Mouse (Mus musculus) urinary bladder, postnatal 25 days (tissue): ENCODE results near the gene Tacc3.

Source experiments
- DNase-seq: peaks from one replicate; pipeline ENCODE4 v3.0.0; 2022; ENCODE audit warnings: low spot score

Gene Tacc3

DNA sequence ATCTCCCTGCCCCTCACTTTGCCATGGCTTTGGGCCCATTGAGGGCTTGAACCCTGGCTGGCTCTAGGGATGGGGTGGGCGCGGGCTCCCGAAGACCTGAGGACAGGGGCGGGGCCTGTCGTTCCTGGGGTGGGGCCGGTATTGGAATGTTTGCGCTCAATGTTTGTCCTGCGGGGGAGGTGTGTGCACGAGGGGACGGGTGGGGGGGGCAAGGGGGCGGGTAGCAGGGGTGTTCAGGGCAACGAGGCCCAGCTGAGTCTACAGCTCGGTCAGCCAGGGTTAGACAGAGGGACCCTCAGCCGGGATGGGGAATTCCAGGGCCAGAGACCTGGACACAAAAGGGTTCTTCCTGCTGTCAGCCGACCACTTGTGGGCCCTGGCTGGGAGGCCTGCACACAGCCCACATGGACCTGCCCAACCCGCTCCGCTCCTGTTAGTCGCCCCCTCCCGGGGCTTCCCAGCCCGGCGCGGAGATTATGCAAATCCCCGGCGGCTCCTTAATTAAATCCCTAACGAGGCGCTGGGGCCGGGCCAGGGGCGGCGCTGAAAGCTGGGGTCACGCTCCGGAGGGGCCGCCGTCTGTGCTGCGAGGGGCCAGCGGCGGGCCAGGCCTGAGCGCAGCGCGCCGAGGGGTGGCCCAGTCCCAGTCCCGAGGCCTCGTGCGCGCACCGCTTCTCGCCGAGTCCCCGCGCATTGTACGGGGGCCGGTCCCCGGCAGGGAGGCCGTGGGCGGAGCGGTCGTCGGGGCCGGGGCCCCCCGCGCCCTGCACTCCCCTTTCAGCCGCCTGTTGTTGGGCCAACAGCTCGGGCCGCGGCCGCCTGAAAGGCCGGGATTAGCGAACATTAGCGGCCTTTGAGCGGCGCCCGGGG is 37.2 kb downstream of the Tacc3 start:
- peak; percentile 48 for DNase-seq

DNA sequence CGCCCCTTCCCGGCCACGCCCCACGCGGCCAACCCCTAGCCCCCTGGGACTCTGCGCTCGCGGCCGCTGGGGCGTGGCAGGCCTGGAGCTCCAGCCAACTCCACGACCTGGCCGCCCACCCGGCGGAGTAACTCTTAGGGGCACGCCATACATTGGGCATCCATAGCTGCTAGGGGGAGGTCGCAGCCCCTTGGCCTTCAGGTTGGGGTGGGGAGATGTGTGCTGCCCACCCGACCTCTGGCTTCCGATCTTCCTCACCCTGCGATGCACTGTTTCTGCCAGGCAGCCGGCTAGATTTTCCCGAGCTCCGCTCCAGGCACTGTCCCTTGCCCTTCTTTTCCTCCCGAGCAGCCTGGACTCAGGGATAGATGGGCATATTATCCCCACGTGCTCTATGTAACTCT is 37.8 kb downstream of the Tacc3 start:
- DNase-seq = no peak

DNA sequence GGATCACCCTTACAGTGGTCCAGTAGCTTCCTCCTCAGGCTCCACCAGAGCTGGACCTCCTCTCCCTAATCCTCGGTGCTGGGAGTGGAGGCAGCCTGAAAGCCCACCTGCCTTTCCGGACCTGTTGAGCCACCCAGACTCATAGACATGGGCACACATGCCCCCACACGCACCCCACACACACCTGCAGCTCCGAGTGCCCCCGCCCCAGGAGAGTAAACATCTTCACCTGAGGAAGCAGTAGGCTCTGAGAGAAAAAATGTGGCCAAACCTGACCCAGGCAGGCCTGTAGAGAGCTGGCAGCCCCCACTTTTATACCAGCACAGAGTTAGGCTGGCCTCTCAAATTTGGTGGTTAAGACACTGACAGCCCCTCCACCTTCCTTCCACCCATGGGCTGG is 38.5 kb downstream of the Tacc3 start:
- peak; percentile 39 for DNase-seq

DNA sequence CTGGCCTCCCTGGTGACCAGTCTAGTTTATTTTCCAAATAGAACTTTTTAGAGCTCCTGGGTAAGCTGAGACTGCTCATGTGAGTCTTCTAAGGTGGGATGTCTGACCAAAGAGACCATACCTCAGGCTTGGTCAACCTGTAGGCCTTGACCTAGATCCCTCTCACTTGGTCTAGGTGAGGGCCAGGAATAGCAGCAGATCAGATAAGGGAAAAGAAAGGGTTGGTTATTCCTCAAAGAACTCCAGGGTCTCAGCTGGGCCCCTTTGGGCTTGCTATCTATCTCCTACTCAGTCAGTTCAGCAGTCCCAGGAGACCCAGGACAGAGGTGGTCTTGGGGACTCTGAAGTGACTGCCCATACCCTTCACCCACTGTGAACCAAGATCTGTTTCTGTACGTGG is 39.6 kb downstream of the Tacc3 start:
- no peak for DNase-seq

DNA sequence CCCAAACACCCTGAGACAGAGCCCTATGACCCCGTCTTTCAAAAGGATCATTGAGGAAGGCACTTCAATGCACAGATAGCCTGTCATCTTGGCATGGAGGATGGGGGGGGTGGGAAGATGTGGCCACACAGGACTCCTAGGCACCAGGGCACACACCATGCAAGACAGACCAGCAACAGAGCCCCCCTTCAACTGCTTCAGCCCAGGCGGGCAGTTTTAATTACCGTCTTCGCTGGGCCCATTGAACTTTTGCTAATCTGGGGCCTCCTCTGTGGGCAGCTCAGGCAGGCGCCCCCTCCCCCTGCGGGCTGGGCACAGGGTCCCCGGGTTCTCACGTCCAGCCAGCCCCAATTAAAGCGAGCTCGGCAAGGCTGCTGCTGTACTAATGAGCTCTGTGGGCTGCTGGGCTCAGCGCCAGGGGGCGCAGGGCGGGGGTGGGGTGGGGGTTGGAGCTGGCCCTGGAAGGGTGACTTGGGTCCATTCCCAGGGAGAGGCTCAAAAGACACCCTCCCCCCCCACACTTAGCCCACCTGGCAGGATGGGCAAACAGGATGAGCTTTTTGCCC is 40.1 kb downstream of the Tacc3 start:
- DNase-seq = no peak

DNA sequence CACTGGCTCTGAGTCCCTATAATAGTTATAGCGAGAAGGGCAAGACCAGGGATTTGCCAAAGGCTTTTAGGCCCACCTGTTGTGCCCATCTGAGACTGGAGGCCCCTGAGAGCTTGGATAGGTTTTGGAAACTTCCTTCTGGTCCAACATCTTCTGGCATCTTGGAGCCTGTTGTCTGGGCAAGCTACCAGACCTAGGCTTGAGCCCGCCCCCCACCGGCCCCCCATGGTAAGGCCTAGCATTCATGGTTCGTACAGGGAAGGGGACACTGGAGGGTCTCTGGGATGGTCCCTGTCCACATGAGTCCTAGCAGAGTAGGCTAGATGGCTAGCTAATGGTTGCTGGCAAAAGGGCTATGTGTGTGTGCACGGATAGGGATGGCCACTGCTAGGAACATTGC is 40.7 kb downstream of the Tacc3 start:
- no peak for DNase-seq

DNA sequence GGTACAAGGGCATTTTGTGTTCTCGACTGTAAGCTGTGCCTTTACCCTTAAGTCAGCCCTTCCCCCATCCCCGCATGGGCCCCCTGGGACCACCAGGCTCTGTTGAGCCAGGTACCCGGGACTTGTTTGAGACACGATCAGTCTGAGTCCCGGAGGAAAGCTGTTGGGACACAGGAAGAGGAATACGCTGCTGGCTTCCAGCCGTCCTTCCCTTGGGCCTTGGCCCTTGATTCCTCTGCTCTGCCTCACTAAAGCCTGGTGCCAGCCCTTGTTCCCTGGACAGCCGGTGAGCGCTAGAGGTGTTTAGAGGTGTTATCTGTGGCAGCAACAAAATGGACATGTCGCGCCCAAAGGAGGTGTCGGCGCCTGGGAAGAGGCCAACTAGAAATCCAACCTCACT is 42.1 kb downstream of the Tacc3 start:
- DNase-seq = no peak

DNA sequence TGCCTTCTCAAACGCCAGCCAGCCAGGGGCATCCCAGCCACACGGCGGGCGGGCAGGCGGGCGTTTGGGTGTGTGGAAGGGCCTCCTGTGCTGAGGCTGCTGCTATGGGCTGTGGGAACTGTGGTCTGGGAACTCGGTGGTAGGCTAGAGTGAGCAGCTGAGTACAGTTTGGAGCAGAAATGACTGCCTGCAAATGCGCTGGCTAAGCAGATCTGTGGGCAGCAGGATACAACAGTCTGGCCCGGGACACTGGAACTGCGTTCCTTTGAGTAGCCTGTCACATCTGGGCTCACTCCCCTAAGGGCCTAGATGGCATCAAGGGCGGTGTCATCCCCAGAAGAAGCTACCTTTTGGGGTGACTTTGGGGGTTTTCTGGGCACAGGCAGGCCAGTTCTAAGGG is 43.9 kb downstream of the Tacc3 start:
- DNase-seq = no peak

DNA sequence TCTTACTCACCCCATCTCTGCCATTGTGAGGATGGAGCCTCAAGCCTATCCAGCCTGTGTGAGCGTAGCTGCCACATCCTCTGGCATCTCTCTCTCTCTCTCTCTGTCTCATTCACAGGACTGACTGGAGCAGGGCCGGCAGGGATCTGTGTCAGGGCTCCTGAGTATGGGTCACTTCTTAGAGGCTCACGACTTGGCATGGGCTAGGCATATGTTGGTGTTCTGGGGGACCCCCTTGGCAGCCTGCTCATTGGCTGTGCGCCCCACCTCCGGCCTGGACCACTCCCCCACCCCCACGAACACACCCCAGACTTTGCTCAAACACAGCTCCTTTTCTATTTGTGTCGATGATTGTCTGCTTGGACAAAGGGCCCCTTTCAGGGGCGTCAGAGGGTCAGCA is 46.1 kb downstream of the Tacc3 start:
- no peak for DNase-seq

DNA sequence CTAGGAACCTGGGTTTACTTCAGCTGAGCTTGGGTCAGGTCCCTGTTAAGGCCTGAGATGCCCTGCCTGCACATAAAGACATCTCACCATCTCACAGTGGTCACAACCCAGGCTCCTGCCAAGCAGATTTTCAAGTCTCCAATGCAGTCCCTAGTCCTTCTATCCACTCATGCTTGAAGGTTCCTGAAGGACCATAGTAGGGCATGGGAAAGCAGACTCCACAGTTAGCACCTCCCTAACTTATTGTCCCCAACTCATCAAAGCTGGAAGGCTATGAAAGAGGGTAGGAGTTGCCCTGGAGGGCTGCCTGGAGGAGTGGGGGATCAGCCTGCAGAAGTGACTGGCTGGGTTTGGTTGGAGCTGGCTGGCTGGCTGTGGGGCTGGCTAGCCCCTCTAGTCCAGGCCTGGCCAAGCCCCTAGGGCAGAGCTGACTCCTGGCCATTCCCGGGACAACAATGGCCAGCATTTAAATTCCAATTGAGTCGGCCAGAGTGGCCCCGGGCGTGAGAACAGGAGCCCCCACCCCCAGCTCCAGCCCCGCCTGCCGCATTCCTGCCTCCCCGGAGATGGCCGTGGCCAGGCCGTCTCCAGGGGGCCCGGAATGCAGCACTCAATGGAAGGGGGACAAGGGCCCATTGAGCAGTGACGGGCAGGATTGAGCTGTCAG is 47.1 kb downstream of the Tacc3 start:
- DNase-seq = no peak

DNA sequence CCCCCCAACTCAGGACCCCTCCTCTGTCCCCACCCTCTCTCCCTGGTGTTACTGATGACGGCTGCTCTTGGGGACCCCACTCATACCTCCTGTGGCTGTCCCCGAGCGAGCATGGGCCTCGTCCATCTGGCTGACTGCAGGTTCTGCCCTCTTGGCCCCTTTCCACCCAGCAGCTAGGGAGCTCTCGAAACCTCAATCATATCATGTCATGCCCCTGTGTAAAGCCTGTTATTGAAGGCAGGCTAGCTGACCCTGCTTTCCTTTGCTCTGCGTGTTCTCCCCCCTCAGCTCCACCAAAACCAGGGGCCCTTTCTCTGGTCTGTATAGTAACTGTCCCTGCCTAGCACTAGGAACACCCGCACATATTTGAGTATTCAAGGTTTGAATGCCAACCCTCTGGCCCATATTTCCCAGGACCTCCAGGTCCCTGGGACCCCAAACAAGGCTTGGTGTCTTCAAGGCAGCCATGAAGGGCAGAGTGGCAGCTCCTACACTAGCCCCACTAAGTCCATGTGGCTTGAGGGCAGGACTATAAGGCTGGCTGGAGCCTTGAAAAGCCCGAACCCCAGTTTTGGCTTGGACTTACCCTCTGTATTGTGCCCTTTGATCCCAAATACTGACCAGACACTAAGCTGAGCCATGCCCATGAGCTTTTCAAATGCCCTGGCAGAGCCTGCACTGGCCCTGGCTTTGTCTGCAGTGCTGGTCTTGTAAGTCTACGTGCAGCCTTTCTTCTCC is 47.9 kb downstream of the Tacc3 start:
- DNase-seq = no peak

DNA sequence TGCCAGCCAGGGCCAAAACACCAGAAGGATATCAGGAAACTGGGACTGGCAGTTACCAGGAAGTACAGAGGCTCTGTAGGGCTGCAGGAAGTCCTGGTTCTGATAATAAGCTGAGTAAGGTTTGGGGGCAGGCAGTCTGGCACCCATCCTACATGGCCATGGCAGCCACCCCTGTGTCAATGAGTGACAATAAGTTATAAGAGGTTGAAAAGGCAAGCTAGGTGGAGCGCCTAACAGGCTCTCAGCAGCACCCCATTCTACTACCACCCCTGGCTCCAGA is 48.4 kb downstream of the Tacc3 start:
- DNase-seq = no peak

DNA sequence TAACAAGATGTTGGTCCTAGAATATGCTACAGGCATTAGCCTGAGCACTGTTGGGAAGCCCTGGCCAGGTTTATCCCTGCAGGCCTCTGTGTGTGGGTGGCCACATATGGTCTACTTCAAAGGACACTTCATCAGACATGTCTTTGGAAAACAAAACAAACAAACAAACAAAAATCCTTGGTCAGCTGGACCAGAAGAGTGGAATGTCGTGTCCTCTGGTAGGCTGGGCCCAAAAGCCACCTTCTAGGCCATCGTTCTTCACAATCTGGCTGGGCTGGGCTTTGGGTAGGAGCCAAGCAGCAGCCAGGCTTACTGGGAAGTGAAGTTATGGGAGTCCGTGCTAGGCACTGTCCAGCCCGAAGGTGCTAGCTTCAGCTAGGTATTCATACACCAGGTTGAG is 49.2 kb downstream of the Tacc3 start:
- DNase-seq = no peak

DNA sequence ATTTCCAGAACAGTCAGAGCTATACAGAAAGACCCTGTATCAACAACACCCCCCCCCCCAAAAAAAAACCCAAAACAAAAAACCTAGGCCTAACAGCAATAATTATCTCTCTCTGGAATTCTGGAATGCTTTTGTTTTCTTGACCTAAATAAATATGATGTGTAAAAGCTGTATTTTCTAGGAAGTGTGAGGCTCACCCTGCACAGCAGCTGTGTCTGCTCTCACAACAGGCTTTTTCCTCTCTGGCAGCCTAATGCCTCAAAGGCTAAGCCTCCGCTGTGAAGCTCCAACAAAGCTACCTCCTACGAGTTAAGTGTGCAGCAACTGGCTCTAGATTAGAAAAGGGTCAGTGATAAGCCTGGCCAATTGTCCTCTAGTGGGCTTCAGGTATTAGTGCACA is 51.1 kb downstream of the Tacc3 start:
- no peak for DNase-seq

DNA sequence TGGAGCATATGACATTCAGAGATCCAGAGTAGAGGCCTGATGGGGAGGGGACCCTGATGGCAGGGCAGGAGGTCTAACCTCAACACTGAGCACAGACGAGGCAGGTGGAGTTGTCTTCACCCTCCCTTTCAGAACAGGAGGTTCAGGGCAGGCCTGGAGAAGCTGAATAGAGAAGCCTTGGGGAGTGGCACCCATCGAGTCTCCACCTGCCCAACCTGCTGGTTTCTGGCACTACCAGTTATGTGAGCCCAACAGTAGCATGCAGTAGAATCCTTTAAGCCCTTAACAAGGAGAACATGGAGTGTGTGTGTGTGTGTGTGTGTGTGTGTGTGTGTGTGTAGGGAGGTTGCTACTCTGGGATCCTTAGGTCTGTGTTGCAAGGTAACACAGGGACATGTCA is 54.6 kb downstream of the Tacc3 start:
- DNase-seq = peak; percentile 46

DNA sequence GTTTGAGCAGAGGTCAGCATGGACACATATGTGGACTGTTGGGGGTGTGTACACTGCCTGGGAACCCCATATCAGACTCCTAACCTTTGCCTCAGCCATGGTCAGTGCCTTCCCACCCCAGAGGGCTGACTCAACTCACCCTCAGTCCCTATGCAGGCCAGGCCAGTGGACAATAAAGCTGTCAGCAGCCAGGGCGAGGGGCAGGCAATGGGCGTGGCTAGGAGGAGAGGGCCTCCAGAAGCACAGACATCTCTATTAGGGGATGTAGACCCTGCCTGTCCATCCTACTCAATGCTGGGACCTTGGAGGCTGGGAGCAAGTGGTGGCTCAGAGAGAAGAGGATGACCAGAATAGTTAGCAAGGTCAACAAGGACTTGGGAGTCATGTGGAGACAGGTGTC is 57.3 kb downstream of the Tacc3 start:
- DNase-seq = no peak

DNA sequence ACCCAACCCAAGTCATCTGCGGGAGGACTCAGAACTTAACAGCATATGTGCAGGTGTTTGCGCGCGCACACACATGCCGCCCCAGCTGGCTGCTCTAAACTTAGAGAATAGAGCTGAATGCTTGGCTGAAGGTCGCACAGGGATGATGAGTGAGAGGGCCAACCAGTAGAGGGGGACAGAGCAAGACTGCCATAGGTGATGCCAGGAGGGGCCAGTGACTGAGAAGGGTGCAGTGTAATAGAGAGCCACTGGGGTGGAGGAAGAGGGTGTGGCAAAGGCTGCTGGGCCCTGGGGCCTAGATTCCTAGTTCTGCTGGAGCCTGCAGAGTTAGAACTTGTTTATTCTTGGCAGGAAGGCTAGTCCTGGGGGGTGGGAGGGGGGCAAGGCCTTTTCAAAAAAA is 58.5 kb downstream of the Tacc3 start:
- no peak for DNase-seq

DNA sequence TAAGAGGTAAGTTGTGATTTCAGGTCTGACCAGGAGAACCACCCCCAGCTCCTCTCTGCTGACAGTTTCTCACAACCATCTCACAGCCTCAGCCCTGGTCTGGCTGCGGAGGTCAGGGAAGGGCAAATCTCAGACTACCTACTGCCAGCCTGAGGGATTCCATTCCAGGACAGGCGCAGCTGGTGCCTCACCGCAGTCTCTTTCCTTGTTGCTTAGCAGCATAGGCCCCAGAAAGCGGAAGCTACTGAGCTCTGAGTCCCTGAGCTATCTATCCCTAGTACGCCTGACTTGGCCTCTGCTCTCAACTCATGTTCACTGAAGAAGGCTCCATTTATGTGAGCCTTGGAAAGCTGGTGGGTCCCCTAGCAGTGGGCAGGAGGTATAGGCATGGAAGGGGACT is 60.5 kb downstream of the Tacc3 start:
- DNase-seq = no peak

DNA sequence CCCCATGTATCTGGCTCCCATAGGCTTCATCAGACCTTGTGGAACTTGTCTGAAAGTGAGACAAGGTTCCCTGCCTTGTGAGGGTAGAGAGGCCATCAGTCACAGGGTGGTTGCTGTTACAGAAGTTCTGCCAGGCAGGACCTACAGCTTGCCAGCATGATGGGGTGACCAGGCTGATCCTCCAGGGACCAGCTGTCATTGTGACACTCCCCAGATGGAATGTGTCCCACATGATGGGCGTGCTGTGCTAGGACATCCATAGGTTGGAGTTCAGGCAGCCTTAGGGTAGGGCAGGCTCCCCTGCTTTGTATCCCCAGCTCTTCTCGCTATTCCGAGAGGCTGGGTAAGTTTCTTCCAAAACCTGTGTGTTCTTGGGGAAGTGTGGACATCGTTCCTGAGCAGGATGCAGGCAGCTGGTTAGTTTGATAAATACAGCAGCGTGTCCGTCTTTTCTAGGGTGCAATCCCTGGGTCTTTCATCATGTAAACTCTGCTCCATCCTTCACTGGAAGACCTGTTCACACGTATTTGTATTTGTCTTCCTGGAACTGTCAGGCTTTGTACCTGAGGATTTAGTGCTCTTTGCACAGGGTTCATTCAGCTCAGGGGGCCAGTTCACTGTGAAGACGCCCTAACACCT is 63.0 kb downstream of the Tacc3 start:
- DNase-seq = no peak

DNA sequence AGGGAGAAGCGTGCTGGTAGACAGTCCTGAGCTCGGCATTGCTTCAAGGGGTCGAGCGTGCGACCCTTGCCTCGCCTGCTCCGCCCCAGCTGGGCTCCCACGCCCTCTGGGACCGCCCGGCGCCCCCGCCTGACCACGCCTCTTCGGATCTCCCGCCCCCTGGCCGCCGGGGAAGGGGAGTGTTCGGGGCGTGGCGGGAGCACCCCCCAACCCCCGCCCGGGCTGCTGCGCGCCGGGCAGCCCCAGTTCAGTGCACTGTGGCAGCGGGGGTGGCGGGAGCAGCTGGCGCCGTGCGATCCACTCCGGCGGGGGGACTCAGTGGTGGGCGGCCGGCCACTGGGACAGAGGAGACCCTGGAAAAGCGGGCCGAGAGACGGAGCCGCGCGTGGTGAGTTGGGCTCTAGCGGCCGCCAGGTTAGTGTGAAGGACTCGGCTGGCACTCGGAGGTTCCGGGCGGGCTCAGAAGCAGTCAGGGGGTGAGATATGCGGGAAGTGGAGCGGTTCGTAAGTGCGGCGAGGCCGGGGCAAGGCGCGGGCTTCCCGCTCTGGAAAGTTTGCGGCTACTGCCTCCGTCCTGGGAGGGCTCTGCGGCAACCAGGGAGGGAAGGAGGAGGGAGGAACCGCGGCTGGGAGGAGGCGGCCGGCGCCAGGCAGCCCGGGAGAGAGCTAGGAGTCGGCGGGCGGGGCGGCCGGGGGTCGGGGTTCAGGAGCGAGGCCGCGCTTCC is 63.8 kb downstream of the Tacc3 start, which contains the start of gene Fgfr3:
TSS of gene Fgfr3 (plus strand) at position 134 of the 725 bp plus-strand sequence.
- DNase-seq = peak; percentile 75

DNA sequence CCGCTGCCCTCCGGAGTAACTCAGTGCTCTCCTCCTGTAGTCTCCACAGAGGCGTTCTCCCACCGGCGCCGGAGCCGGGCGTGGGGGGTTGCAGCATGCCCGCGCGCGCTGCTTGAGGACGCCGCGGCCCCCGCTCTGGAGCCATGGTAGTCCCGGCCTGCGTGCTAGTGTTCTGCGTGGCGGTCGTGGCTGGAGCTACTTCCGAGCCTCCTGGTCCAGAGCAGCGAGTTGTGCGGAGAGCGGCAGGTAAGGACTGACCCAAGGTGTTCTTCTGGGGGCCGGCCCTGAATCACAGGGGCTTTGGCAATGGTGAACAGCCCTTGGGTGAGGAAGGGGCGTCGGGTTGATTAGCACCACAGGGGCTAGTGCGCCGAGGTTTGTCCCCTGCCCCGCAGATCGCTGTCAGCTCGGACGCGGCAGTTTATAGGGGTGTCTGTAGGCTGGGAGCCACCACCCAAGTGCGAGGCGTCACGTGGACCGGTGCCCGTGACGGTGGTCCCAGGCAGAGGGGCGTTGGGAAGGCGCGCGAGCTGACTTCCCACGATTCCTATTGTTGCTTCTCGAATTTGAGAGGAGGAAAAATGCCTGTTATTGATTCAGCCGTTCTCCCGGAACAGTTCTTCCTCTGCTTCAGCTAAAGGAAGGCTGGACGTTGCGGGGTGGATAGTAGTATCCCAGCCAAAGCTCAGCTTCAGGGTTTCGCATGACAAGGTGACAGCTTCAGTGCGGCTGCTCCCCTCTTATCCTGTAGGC is 64.5 kb downstream of the Tacc3 start:
- DNase-seq = no peak
